Mouse (Mus musculus) midbrain, embryonic 12.5 days (tissue): ENCODE data around the gene Alpk1. TPM values are rescaled to one million over a fixed set of nuclear protein-coding genes. Genes with fewer than 3 reads are reported as not detected.

ENCODE experiments used
- ATAC-seq: fragments of 200-750 bp; cut with Nextera tagmentation; 2 replicates; pipeline ENCODE4 v1.8.0; 2017; ENCODE audit warnings: low read depth, moderate TSS enrichment, moderate library complexity; ENCODE audit not compliant: low FRiP score
- H3K27ac ChIP-seq: fragments of 300-500 bp; sonication (generic); replicated peaks from 2 replicates; pipeline ENCODE4 v1.5.1; 2016; ENCODE audit warnings: mild to moderate bottlenecking
- H3K27me3 ChIP-seq: fragments of 300-500 bp; sonication (generic); 2 replicates; pipeline ENCODE4 v1.6.1; 2016; ENCODE audit warnings: mild to moderate bottlenecking
- H3K36me3 ChIP-seq: fragments of 300-500 bp; sonication (generic); 2 replicates; pipeline ENCODE4 v1.6.1; 2016
- H3K4me1 ChIP-seq: fragments of 300-500 bp; sonication (generic); 2 replicates; pipeline ENCODE4 v1.6.1; 2016
- H3K4me2 ChIP-seq: fragments of 300-500 bp; sonication (generic); replicated peaks from 2 replicates; pipeline ENCODE4 v1.6.1; 2016; ENCODE audit warnings: mild to moderate bottlenecking, moderate library complexity
- H3K4me3 ChIP-seq: fragments of 300-500 bp; sonication (generic); 2 replicates; pipeline ENCODE4 v1.5.1; 2016; ENCODE audit warnings: mild to moderate bottlenecking
- H3K9ac ChIP-seq: fragments of 300-500 bp; sonication (generic); replicated peaks from 2 replicates; pipeline ENCODE4 v1.6.1; 2016; ENCODE audit warnings: mild to moderate bottlenecking, moderate library complexity
- H3K9me3 ChIP-seq: fragments of 300-500 bp; sonication (generic); 2 replicates; pipeline ENCODE4 v1.6.1; 2016; ENCODE audit warnings: mild to moderate bottlenecking
- WGBS: fragments of 180-500 bp; shearing (Covaris S2); methylation state at CpG from one replicate; pipeline ENCODE4 v1.1.7; 2016; 5-methylcytosine and 5-hydroxymethylcytosine counted together
- polyA plus RNA-seq: library from polyadenylated mRNA; unstranded; fragments of >200 nt; fragmentation: Nextera tagmentation; extraction: Ambion mirVana; gene quantifications from 2 replicates; pipeline ENCODE4 v1.2.1, GENCODE M21; 2016

The Alpk1 gene
- 1.0 and 1.4 TPM in 2 replicates for polyA plus RNA-seq

GRCm38 (mm10) chr3:127780021-127780644, at the start of gene Alpk1:
Alpk1 (minus strand) TSS chr3:127780527.
- no peaks in the 10 kb centered on the region for H3K36me3 ChIP-seq
- no peak within 1 kb of the TSS for H3K27ac ChIP-seq
- no peak for ATAC-seq

GRCm38 (mm10) chr3:127827123-127827522, 46.8 kb upstream of the Alpk1 start:
- H3K4me1 ChIP-seq: 0 out of 2 replicates have a peak, but pooled peaks cover 11% of the 10 kb centered on the region
- H3K4me3 ChIP-seq: no peak overlapping the region
- no peak overlapping the region for H3K9ac ChIP-seq
- ATAC-seq: no peak
- no peaks in the 10 kb centered on the region for H3K9me3 ChIP-seq
- peak overlapping the region; percentile 35 for H3K27ac ChIP-seq
- peaks cover 8% of the 10 kb centered on the region; the same call in 1 of the 2 replicates for H3K36me3 ChIP-seq
- no peak overlapping the region for H3K4me2 ChIP-seq
- 41% methylated on average over 7 of the region's 7 CpGs for WGBS
- H3K27me3 ChIP-seq: no peaks in the 10 kb centered on the region

More at GRCm38 (mm10) chr3:127780021-127780644, at the start of gene Alpk1:
- peak within 1 kb of the TSS; percentile 56 for H3K4me2 ChIP-seq
- no peaks in the 10 kb centered on the region for H3K4me1 ChIP-seq
- WGBS: 2% methylated on average over 24 of the region's 24 CpGs
- peaks cover 23% of the 10 kb centered on the region for H3K27me3 ChIP-seq
- H3K4me3 ChIP-seq: peak within 1 kb of the TSS; percentile 34
- 0 out of 2 replicates have a peak within 1 kb of the TSS, but pooled peaks have one; percentile 15 for H3K9ac ChIP-seq
- H3K9me3 ChIP-seq: no peaks in the 10 kb centered on the region

DNA sequence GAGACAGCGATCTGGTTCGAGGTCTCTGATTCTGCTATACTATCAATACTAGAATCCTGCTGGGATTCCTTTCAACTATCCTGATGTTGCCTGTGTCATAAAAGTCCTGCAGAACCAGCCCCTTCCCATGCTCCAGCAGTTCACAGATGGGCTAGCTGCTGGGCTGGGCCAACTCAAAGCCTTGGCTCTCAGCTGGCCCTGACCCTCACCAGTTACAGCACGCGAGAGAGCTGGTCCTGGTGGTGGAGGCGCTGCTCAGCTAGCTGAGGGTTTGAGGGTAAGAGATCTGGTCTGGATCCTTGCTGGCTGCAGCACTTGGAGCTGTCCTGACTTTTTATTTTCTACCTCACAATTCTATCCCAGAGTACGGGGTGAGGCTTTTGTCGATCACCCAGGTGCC, 46.2 kb upstream of the Alpk1 start:
- Histone ChIP-seq H3K9me3 (no peaks in the 10 kb centered on the region), H3K36me3 (peaks cover 11% of the 10 kb centered on the region; the same call in 1 of the 2 replicates), H3K4me1 (0 out of 2 replicates have a peak, but pooled peaks cover 11% of the 10 kb centered on the region), H3K4me3 (no peak overlapping the region), H3K9ac (no peak overlapping the region), H3K4me2 (no peak overlapping the region), H3K27ac (peak overlapping the region; percentile 35), H3K27me3 (no peaks in the 10 kb centered on the region)
- 86% methylated on average over 7 of the region's 7 CpGs for WGBS
- no peak for ATAC-seq

GRCm38 (mm10) chr3:127823886-127824863, 43.8 kb upstream of the Alpk1 start:
- WGBS: 81% methylated on average over 17 of the region's 17 CpGs
- H3K9me3 ChIP-seq: no peaks in the 10 kb centered on the region
- no peak overlapping the region for H3K4me2 ChIP-seq
- H3K27me3 ChIP-seq: no peaks in the 10 kb centered on the region
- no peak for ATAC-seq
- no peak overlapping the region for H3K27ac ChIP-seq
- H3K4me1 ChIP-seq: 0 out of 2 replicates have a peak, but pooled peaks cover 11% of the 10 kb centered on the region
- no peak overlapping the region for H3K4me3 ChIP-seq
- H3K9ac ChIP-seq: no peak overlapping the region
- peaks cover 20% of the 10 kb centered on the region for H3K36me3 ChIP-seq

DNA sequence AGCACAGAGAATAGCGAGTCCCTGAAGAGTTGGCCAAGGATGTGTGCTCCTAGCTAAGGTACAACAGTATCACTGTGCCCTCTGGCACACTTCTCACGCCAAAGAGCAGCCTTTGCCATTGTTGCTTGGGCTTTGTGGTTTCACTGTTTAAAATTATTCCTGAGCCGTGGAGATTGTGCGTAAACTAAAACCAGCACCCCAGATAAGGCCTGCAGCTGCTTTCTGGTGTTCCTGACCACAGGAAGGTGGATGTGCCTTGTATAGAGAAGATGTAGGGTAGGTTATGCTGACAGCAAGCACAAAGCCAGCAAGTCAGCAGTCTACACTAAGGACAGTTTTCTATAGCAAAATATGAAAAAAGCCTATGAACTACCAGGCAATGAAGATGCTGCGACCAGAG, 40.9 kb upstream of the Alpk1 start:
- no peak overlapping the region for H3K27ac ChIP-seq
- H3K4me3 ChIP-seq: no peak overlapping the region
- H3K9ac ChIP-seq: no peak overlapping the region
- H3K4me2 ChIP-seq: no peak overlapping the region
- no peaks in the 10 kb centered on the region for H3K9me3 ChIP-seq
- peaks cover 26% of the 10 kb centered on the region for H3K36me3 ChIP-seq
- H3K4me1 ChIP-seq: no peaks in the 10 kb centered on the region
- no peak for ATAC-seq
- 90% methylated on average over 5 of the region's 5 CpGs for WGBS
- no peaks in the 10 kb centered on the region for H3K27me3 ChIP-seq

GRCm38 (mm10) chr3:127820400-127820799, 40.1 kb upstream of the Alpk1 start:
- ATAC-seq: no peak
- Histone ChIP-seq H3K9ac (no peak overlapping the region), H3K27me3 (no peaks in the 10 kb centered on the region), H3K36me3 (peaks cover 29% of the 10 kb centered on the region), H3K4me3 (no peak overlapping the region), H3K27ac (no peak overlapping the region), H3K9me3 (no peaks in the 10 kb centered on the region), H3K4me1 (no peaks in the 10 kb centered on the region), H3K4me2 (no peak overlapping the region)
- 96% methylated on average over 1 of the region's 1 CpGs for WGBS

- no peak overlapping the region for H3K27ac ChIP-seq
- WGBS: 84% methylated on average over 11 of the region's 11 CpGs
- H3K9ac ChIP-seq: no peak overlapping the region
- H3K4me2 ChIP-seq: no peak overlapping the region
- no peaks in the 10 kb centered on the region for H3K9me3 ChIP-seq
- no peaks in the 10 kb centered on the region for H3K27me3 ChIP-seq
- no peak overlapping the region for H3K4me3 ChIP-seq
- ATAC-seq: no peak
- H3K36me3 ChIP-seq: peaks cover 32% of the 10 kb centered on the region
- H3K4me1 ChIP-seq: no peaks in the 10 kb centered on the region
Observed at GRCm38 (mm10) chr3:127818694-127819663, 38.7 kb upstream of the Alpk1 start.

DNA sequence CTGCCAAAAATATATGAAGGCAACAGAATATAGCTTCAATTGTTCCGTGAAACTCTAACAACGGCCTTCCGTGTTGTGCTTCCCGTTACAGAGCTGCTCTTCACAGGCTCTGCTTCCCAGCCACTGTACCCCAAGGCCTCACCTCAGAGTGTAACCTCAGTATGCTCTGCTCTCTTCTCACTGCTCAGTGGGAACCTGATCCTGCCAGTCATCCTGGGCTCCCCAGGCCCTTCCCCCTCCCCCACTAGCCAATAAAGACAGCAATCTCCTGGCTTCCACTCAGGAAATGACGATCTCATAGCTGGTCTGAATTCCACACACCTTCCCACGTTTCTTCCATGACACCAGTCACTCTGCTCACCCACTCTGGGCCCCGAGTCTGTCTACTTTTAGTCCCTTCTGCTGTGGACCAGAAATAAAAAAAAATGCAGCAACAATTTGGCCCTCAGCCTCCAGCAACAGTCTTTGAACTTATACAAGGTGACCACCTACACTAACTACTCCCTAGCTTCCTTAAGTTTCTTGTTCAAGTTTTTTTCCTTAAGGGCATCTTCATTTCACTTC, 36.9 kb upstream of the Alpk1 start:
- Histone ChIP-seq H3K9me3 (no peaks in the 10 kb centered on the region), H3K36me3 (peaks cover 40% of the 10 kb centered on the region), H3K4me3 (no peak overlapping the region), H3K27me3 (no peaks in the 10 kb centered on the region), H3K4me2 (no peak overlapping the region), H3K4me1 (no peaks in the 10 kb centered on the region), H3K9ac (no peak overlapping the region), H3K27ac (no peak overlapping the region)
- ATAC-seq: no peak
- 86% methylated on average over 7 of the region's 7 CpGs for WGBS

DNA sequence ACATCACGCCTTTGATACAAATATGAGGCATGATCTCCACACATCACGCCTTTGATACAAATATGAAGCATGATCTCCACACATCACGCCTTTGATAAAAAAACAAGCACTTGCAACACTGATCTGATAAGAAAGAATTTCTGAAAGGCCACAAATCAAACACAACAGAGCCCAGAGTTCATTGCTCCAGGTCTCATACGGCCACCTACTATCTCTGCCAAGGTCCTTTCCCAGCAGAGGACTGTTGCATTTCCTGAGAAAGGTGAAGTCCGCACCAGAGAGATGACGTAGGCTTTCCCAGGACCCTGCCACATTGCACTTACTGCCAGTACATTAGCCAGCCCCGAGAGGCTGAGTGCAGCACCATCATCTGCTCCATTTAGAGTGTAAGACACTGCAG, 28.8 kb upstream of the Alpk1 start:
- Histone ChIP-seq H3K27ac (no peak overlapping the region), H3K36me3 (peaks cover 60% of the 10 kb centered on the region), H3K9me3 (no peaks in the 10 kb centered on the region)

GRCm38 (mm10) chr3:127807846-127808245, 27.5 kb upstream of the Alpk1 start:
- Histone ChIP-seq H3K9me3 (no peaks in the 10 kb centered on the region), H3K4me2 (no peak overlapping the region), H3K4me1 (no peaks in the 10 kb centered on the region; the same call in 1 of the 2 replicates), H3K4me3 (no peak overlapping the region), H3K27me3 (no peaks in the 10 kb centered on the region), H3K9ac (no peak overlapping the region), H3K36me3 (peaks cover 54% of the 10 kb centered on the region), H3K27ac (no peak overlapping the region)
- ATAC-seq: peak; percentile 38; the same call in 1 of the 2 replicates
- 55% methylated on average over 5 of the region's 5 CpGs for WGBS

More for the DNA sequence above, 28.8 kb upstream of the Alpk1 start:
- 96% methylated on average over 7 of the region's 7 CpGs for whole genome bisulfite sequencing
- Histone ChIP-seq H3K27me3 (no peaks in the 10 kb centered on the region), H3K4me3 (no peak overlapping the region), H3K4me2 (no peak overlapping the region), H3K9ac (no peak overlapping the region), H3K4me1 (no peaks in the 10 kb centered on the region; the same call in 1 of the 2 replicates)
- ATAC-seq: no peak

GRCm38 (mm10) chr3:127805991-127806390, 25.7 kb upstream of the Alpk1 start:
- no peak overlapping the region for H3K9ac ChIP-seq
- peaks cover 43% of the 10 kb centered on the region for H3K36me3 ChIP-seq
- no peaks in the 10 kb centered on the region for H3K27me3 ChIP-seq
- no peak overlapping the region for H3K4me2 ChIP-seq
- no peaks in the 10 kb centered on the region for H3K9me3 ChIP-seq
- 96% methylated on average over 6 of the region's 6 CpGs for WGBS
- H3K27ac ChIP-seq: no peak overlapping the region; the same call in 1 of the 2 replicates
- H3K4me1 ChIP-seq: no peaks in the 10 kb centered on the region; the same call in 1 of the 2 replicates
- H3K4me3 ChIP-seq: no peak overlapping the region
- no peak for ATAC-seq
